Mouse (Mus musculus): ENCODE results near the gene Kcnh6. TPM values are rescaled to one million over a fixed set of nuclear protein-coding genes. Genes with fewer than 3 reads are reported as not detected.
"Not testable (repeated sequence)": the region's sequence is repeated elsewhere in the genome, so short reads cannot be mapped to it uniquely, and the experiment has no call there.

The Kcnh6 gene
- polyA plus RNA-seq, 1 experiment, result not detected

DNA sequence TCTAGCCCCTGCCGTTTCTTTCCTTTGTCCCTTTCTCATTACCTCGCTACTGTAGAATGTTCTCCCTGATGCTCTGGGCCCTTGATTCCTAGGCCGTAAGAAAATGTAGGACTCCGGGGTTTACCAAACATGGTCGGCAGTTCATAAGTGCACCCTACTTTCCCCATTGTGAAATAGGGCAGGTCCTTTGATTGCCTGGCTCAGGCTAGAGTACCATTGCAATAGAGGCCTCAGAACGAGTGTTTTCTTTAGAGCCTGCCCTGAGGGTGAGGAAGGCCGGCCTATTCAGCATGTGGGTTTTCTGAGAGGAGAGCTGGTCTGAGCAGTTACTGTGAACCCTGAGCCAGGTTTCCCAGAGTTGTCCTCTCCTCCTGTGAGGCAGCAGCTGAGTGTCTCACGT lies 50.1 kb downstream of the Kcnh6 start:
- WGBS, result 81% methylated on average over 8 of the region's 8 CpGs
- Histone ChIP-seq H3K27ac (ENCODE audit: control insufficient read depth, insufficient read depth, low read depth, low read length, poor library complexity) (no peak overlapping the region), H3K4me3 (replicated peaks; ENCODE audit: control insufficient read depth, low read depth, low read length) (no peak overlapping the region), H3K4me1 (ENCODE audit: control insufficient read depth, insufficient read depth, low read length) (no peaks in the 10 kb centered on the region)
- TF ChIP-seq CTCF (IDR thresholded peaks at IDR 0.05; ENCODE audit: control insufficient read depth, insufficient read depth, low read length) (no peak), POLR2A (IDR thresholded peaks at IDR 0.05; ENCODE audit: borderline replicate concordance, control insufficient read depth, low read depth, low read length) (no peak)

DNA sequence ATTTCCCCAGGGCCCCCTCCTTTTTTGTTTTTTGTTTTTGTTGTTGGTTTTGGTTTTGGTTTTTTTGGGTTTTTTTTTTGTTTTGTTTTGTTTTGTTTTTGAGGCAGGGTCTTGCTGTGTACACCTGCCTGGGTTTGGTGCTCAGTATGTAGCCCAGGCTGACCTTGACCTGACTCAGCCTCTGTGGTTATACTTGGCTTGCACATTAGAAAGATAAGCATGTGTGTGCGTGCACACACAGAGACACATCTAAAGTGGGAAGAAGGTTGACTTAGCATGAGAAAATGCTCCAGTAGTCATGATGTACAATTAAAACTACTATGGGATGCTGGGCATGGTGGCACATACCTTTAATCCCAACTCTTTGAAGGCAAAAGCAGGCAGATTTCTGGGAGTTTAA lies 52.6 kb downstream of the Kcnh6 start:
- WGBS, result 77% methylated on average over 1 of the region's 1 CpGs
- H3K4me3 ChIP-seq (replicated peaks; ENCODE audit: control insufficient read depth, low read depth, low read length), result no peak overlapping the region
- H3K27ac ChIP-seq (ENCODE audit: control insufficient read depth, insufficient read depth, low read depth, low read length, poor library complexity), result no peak overlapping the region
- no peaks in the 10 kb centered on the region for H3K4me1 ChIP-seq (ENCODE audit: control insufficient read depth, insufficient read depth, low read length)
- TF ChIP-seq CTCF (IDR thresholded peaks at IDR 0.05; ENCODE audit: control insufficient read depth, insufficient read depth, low read length), result no peak
- no peak for TF ChIP-seq POLR2A (IDR thresholded peaks at IDR 0.05; ENCODE audit: borderline replicate concordance, control insufficient read depth, low read depth, low read length)

DNA sequence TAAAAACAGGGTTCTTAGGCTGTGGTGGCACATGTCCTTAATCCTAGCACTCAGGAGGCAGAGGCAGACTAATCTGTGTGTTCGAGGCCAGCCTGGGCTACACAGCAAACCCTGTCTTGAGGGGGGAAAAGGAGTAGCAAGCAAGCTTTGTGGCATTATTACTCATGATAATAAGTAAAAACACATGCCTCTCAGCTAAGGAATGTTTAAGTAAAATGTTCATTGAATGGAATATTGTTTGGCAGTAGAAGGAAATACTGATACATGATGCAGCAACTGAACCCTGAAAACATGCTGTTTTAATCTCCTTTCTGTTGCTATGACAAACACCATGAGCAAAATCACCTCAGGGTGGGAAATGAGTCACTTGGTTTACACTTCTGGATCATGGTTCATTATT lies 53.4 kb downstream of the Kcnh6 start:
- H3K4me3 ChIP-seq (replicated peaks; ENCODE audit: control insufficient read depth, low read depth, low read length), result no peak overlapping the region
- no peaks in the 10 kb centered on the region for H3K4me1 ChIP-seq (ENCODE audit: control insufficient read depth, insufficient read depth, low read length)
- H3K27ac ChIP-seq (ENCODE audit: control insufficient read depth, insufficient read depth, low read depth, low read length, poor library complexity), result no peak overlapping the region
- WGBS, result 95% methylated on average over 1 of the region's 1 CpGs
- TF ChIP-seq CTCF (IDR thresholded peaks at IDR 0.05; ENCODE audit: control insufficient read depth, insufficient read depth, low read length) (no peak), POLR2A (IDR thresholded peaks at IDR 0.05; ENCODE audit: borderline replicate concordance, control insufficient read depth, low read depth, low read length) (no peak)

DNA sequence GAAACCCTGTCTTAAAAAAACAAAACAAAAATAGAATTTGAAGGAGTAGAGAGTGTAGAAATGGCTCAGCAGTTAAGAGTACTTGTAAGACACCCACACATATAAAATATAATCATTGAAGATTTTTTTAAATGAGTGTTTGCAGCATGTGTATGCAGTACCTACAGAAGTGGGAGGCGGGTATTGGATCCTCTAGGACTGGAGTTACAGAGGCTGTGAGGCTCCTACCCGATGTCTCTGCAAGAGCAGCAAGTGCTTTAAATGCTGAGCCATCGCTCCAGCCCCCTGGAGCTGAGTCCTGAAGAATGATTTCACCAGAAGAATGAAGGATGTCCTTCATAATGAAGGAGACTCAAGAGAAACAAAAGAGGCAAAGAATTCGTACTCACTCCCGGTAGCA lies 55.8 kb downstream of the Kcnh6 start:
- WGBS, result 91% methylated on average over 5 of the region's 5 CpGs
- Histone ChIP-seq H3K27ac (ENCODE audit: control insufficient read depth, insufficient read depth, low read depth, low read length, poor library complexity) (no peak overlapping the region), H3K4me1 (ENCODE audit: control insufficient read depth, insufficient read depth, low read length) (peaks cover 2% of the 10 kb centered on the region; the same call in 1 of the 2 replicates), H3K4me3 (replicated peaks; ENCODE audit: control insufficient read depth, low read depth, low read length) (no peak overlapping the region)
- TF ChIP-seq CTCF (IDR thresholded peaks at IDR 0.05; ENCODE audit: control insufficient read depth, insufficient read depth, low read length) (no peak), POLR2A (IDR thresholded peaks at IDR 0.05; ENCODE audit: borderline replicate concordance, control insufficient read depth, low read depth, low read length) (no peak)

DNA sequence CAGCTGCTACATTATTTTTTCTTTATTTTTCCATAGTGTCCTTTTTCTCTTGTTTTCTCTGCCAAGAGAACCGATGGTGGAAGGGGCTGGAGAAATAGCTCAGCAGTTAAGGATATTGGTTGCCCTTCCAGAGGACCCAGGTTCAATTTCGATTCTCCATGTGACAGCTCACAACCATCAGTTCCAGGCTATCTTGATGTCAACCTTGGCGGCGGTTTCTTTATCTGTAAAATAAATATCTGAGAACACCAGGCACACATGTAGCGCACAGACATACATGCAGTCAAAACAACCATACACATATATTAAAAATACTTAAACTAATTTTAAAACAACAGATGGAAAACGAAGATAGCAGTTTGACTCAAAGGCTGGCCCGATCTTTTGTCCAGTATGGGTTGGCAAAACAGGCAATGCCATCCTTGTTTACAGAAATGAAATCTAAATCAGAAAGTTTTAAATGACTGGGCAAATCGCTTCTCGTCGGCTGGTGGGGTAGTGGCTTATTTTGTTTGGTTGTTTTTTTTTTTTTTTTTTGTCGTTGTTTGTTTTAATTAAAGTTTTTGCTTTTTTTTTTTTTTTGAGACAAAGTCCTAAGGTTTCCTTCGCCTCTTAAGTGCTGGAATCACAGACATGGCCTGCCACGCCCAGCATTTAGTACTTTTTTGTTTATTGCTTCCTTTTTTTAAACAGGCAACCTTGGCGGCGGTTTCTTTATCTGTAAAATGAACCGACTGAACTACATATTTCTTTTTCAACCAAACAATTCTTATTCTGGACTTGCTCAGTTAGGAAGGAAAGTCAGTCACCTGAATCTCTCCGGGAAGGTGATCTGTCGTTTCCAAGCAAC lies 57.4 kb downstream of the Kcnh6 start:
- Histone ChIP-seq H3K4me3 (replicated peaks; ENCODE audit: control insufficient read depth, low read depth, low read length) (peak overlapping the region; percentile 96), H3K4me1 (ENCODE audit: control insufficient read depth, insufficient read depth, low read length) (peaks cover 2% of the 10 kb centered on the region; the same call in 1 of the 2 replicates), H3K27ac (ENCODE audit: control insufficient read depth, insufficient read depth, low read depth, low read length, poor library complexity) (peak overlapping the region; percentile 92)
- 26% methylated on average over 18 of the region's 18 CpGs for WGBS
- TF ChIP-seq POLR2A (IDR thresholded peaks at IDR 0.05; ENCODE audit: borderline replicate concordance, control insufficient read depth, low read depth, low read length), result no peak
- no peak for TF ChIP-seq CTCF (IDR thresholded peaks at IDR 0.05; ENCODE audit: control insufficient read depth, insufficient read depth, low read length)

DNA sequence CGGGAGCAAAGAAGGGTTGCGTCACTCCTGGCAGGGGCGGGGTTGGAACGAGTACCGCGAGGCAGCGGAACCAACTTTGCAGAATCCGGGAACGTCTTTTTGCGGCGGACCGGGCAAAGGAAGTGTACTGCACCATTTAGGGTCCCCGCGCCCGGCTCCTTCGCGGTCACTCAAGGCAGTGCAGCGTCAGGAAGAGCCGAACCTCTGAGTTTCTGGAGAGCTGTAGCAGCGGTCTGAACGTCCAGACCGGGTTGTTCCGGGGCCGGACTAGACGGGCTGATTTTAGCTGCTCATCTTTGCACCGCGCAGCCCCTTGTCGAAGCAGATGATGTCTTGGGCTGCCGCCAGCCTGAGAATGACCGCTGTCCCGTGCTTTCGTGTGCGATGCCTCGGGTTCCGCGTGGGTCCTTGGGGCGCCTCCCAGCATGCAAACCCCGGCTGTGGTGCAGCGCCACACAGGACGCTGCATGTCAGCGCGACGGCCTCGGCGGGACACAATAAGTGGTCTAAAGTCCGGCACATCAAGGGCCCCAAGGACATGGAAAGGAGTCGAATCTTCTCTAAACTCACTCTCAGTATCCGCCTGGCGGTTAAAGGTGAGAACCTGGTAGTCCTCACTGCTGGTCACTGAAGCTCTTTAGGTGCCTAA lies 58.1 kb downstream of the Kcnh6 start, which contains the start of gene Taco1:
Gene Taco1, plus strand, starts transcription at position 139 of the 649 bp plus-strand sequence.
- Histone ChIP-seq H3K4me1 (ENCODE audit: control insufficient read depth, insufficient read depth, low read length) (peaks cover 2% of the 10 kb centered on the region; the same call in 1 of the 2 replicates), H3K27ac (ENCODE audit: control insufficient read depth, insufficient read depth, low read depth, low read length, poor library complexity) (peak within 1 kb of the TSS; percentile 92), H3K4me3 (replicated peaks; ENCODE audit: control insufficient read depth, low read depth, low read length) (peak within 1 kb of the TSS; percentile 96)
- peak; percentile 15; the same call in 1 of the 2 replicates for TF ChIP-seq CTCF (IDR thresholded peaks at IDR 0.05; ENCODE audit: control insufficient read depth, insufficient read depth, low read length)
- TF ChIP-seq POLR2A (IDR thresholded peaks at IDR 0.05; ENCODE audit: borderline replicate concordance, control insufficient read depth, low read depth, low read length), result peak; percentile 68; the same call in 1 of the 2 replicates
- under 1% methylated on average over 49 of the region's 49 CpGs for WGBS

DNA sequence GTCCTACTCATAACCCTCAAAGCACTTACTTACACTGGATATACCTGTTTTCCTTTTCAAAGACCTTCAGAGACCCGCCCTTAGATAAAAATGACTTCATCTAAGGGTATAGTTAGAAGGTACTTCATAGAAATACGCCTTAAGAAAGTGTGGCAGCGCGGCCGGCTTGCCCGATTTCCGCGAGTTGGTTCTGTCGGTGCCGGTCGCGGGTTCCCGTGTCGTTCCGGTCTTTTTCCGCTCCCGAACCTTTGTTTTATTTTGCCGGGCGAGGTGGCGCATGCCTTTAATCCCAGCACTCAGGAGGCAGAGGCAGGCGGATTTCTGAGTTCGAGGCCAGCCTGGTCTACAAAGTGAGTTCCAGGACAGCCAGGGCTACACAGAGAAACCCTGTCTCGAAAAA lies 58.7 kb downstream of the Kcnh6 start:
- not testable (repeated sequence) for H3K27ac ChIP-seq (ENCODE audit: control insufficient read depth, insufficient read depth, low read depth, low read length, poor library complexity); H3K4me1 ChIP-seq (ENCODE audit: control insufficient read depth, insufficient read depth, low read length)
- H3K4me3 ChIP-seq (replicated peaks; ENCODE audit: control insufficient read depth, low read depth, low read length), result peak overlapping the region; percentile 96
- 7% methylated on average over 23 of the region's 23 CpGs for WGBS

DNA sequence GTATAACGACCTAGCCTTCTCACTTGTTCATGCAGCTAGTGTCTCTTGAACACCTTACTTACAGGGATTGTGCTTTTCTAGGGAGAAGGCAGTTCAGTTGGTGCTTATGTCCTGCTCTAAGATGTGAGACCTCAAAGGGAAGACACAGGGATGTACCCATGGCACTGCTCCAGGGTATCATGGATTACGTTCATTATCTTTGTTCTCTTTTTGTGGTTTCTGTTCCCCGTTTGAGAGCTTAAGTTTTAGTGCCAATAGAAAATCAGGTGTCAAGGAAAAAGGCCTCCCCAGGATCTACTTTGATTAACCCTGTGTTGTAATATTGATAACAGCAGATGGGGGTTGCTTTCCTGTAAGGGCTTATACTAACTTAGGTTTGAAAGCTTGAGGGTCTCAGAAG lies 65.8 kb downstream of the Kcnh6 start:
- no peaks in the 10 kb centered on the region for H3K4me1 ChIP-seq (ENCODE audit: control insufficient read depth, insufficient read depth, low read length)
- no peak overlapping the region for H3K4me3 ChIP-seq (replicated peaks; ENCODE audit: control insufficient read depth, low read depth, low read length)
- TF ChIP-seq CTCF (IDR thresholded peaks at IDR 0.05; ENCODE audit: control insufficient read depth, insufficient read depth, low read length) (no peak), POLR2A (IDR thresholded peaks at IDR 0.05; ENCODE audit: borderline replicate concordance, control insufficient read depth, low read depth, low read length) (no peak)
- 39% methylated on average over 3 of the region's 3 CpGs for WGBS
- H3K27ac ChIP-seq (ENCODE audit: control insufficient read depth, insufficient read depth, low read depth, low read length, poor library complexity), result no peak overlapping the region
